Mouse (Mus musculus): ENCODE measurements at regions not wholly inside any gene's neighbourhood (a gene's known extent, or its start where the extent isn't known, plus 50 kb on each side); places are given as distances from the start of the nearest gene placed in this dataset.

GRCm38 (mm10) chr9:33826116-33826515 is 659.6 kb upstream of the Kirrel3 start:
- no peak for DNase-seq

- DNase-seq: no peak
Observed at GRCm38 (mm10) chr9:33827409-33827808, 658.3 kb upstream of the Kirrel3 start.

DNA sequence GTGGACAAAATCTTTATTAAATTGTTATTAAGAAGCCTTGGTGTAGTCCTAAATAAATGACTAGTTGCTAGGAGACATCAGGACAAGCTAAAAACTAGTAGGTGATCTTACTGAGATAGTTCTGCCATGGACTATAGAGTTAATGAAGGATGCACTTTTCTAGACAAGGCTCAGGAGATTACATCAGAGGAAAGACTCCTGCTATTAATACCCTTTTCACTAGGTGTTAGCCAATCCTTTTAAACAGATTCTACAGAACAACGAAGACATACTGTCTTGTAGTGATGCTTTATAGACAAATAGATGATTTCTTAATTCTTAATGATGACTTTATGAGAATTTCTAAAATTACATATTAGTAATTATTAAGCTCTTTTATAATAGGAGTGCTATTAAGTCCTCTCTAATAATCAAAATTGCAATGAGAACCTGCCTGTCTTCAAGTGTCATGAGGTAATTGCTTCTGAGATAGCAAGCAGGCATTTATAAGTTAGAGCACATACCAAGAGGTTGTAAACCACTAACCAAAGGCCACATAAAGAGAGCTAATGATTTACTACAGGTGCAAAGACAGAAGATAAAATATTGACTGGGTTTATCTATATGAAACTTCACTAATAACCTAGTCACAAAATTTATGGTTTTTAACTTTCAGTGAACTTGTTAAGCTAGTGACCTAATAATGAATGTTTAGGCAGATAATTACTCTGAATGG is 647.9 kb upstream of the Kirrel3 start:
- no peak for DNase-seq

- DNase-seq: no peak
Observed at GRCm38 (mm10) chr9:33849623-33850022, 636.1 kb upstream of the Kirrel3 start.

- no peak for DNase-seq
Observed at GRCm38 (mm10) chr9:33850024-33850423, 635.7 kb upstream of the Kirrel3 start.

DNA sequence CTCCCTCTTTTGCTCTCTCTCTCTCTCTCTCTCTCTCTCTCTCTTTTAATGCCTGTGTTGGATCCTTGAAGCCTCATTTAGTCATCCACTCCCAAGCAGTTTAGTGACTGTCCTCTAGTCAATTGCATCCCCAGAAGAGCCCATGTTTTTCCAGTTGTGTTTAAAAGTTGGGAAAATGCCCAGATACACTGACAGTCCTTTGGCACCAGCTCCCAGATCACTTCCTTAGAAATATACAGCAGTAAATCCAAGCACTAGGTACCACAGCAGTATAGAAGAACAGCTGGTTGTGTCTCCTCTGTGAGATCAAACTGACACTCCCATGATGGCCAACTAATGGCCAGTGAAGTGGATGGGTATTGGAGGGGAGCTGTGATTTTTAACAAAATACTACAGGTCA is 634.7 kb upstream of the Kirrel3 start:
- DNase-seq: no peak

- peak; percentile 31 for DNase-seq
Observed at GRCm38 (mm10) chr9:33856169-33856568, 629.5 kb upstream of the Kirrel3 start.

DNA sequence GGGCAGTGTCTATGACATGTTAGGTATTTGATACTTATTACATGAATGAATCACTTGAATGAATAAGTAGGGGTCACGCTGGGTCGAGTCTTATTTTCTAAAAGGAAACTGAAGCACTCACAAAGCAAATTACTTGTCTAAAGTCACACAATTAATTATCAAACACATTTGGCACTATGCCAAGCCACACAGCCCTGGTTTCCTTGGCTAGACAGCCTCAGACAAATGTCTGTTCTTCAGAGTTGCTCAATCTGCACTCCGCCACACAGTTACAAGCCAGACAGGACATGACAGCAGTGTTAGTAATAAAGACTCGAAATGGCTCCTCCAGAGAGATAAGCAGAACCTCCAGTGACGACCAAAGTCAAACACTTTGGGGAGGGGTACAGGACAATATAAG is 627.2 kb upstream of the Kirrel3 start:
- peak; percentile 32 for DNase-seq

DNA sequence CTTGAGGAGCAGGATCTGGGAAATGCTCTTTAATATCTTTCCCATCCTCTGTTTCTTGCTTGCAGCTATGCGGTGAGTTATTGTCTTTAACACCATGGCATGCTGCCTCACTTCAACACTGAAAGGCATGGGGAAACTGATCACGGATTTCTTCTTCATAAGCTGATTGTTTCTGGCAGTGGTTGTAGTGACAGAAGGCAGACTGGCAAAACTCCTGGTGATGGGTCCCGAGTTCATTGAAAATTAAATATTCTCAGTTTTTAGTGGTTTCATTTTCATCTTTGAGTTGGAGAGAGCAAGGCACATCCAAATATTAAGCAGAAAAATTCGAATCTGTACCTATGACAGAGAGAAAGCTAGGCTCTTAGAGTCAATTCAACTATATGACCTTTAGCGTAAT is 617.0 kb upstream of the Kirrel3 start:
- DNase-seq: no peak

DNA sequence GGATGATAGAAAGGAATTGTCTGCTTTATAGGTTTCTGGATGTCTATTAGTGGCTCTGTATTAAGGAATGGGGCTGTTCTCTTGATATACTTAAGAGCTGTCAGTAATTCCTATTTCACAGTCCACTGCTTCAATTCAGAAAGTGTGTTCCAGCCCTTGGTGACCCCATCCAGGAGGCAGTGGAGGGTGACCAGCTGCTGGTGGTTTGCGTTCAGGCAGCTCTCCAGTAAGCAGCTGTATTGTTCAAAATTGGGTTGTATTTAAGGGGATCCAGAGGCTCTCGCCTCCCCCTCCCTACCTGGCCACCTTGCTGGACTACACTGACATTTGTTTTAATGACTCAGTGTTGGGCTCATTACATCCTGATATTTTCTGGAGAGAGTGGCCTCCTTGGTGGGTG is 598.4 kb upstream of the Kirrel3 start:
- peak; percentile 9 for DNase-seq

- DNase-seq: no peak
Observed at GRCm38 (mm10) chr9:33892001-33892400, 593.7 kb upstream of the Kirrel3 start.

- peak; percentile 31 for DNase-seq
Observed at GRCm38 (mm10) chr9:33901313-33902076, 584.2 kb upstream of the Kirrel3 start.

- DNase-seq: no peak
Observed at GRCm38 (mm10) chr9:33903991-33904570, 581.6 kb upstream of the Kirrel3 start.

DNA sequence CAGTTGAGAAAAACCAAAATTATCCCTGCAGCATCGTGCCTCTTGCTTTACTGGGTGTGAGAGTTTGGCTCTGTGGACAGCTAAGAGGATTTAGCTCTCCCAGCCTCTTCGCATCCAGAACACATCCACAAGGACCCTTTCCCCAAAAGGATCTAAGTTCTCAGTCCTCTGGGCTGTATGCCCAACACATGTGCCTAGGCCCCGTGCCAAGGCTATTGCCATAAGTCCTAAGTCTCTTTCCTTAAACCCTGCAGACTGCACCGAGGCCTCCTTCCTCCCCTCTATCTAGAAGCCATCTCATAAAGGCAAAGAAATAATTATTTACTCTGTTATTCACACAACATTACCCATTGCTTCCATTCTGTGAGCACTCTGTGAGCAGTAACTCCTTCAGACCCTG is 570.8 kb upstream of the Kirrel3 start:
- no peak for DNase-seq

- no peak for DNase-seq
Observed at GRCm38 (mm10) chr9:33915349-33916056, 570.2 kb upstream of the Kirrel3 start.

- no peak for DNase-seq
Observed at GRCm38 (mm10) chr9:33930286-33930685, 555.4 kb upstream of the Kirrel3 start.

DNA sequence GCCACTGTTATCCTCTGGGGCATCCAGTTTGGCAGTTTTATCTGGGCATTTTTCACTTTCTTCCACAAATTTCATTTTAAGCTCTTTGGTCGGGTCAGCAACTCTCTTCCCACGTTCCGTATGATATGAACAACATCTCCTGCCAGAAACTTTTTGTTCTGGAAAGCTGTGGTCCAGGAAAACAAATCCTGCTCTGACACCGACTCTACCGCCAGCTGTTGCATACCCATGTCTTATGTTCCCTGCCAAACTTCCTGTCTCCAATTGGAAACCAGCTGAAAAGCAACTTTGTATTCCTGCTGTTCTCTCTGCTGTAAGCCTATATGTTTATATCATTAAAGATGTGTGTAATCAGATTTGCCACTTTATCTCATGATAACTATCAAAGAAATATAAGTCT is 551.6 kb upstream of the Kirrel3 start:
- DNase-seq: no peak

- DNase-seq: no peak
Observed at GRCm38 (mm10) chr9:33954319-33954718, 531.4 kb upstream of the Kirrel3 start.
